Mouse (Mus musculus) cerebellum, adult (tissue): ENCODE measurements at regions not wholly inside any gene's neighbourhood (a gene's known extent, or its start where the extent isn't known, plus 50 kb on each side); places are given as distances from the start of the nearest gene placed in this dataset.

Source experiments
- ATAC-seq: cut with Nextera tagmentation; 2 replicates; pipeline ENCODE4 v1.9.2; 2017; ENCODE audit warnings: mild to moderate bottlenecking, moderate library complexity, mixed read lengths; ENCODE audit not compliant: insufficient number of reproducible peaks, low FRiP score, low TSS enrichment

GRCm38 (mm10) chr15:59138393-59139107 is 249.5 kb downstream of the Gm49356 start:
- ATAC-seq = no peak

- no peak for ATAC-seq
These were observed 252.5 kb downstream of the Gm49356 start for GRCm38 (mm10) chr15:59141621-59142020.

DNA sequence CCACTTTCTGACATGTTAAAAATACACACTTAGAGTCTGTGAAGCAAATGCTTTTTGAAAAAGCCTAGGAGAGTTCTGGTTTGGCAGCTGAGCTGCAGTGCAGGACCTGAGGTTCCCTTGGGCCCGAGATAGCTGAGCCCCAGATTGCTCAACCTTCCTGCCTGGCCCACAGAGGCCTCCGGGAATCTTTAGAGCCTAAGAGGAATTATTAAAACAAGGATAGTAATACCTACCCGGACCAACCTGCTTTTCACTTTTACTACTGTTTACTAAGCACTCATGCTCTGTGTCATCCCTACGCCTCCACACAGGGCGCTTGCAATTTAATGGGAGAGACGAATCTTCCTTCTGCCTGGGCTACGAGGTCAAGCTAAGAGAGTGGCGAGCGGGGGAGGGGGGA is 253.4 kb downstream of the Gm49356 start:
- no peak for ATAC-seq

DNA sequence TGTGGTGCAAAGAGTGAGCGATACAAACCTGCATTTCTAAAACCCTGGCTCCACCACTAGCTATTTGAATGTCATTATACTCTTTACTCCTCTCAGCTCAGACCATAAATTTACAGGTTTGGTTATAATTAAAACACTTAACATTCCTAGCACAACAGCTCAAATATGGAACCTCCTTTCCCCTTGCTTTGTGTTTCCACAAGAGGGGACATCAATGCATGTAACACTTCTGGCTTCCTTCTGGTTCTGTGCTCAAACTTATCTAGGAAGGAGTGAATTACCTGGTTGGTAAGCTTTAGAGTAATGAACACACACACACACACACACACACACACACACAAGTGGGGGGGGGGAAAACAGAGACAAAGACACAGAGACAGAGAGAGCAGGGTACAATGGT is 254.8 kb downstream of the Gm49356 start:
- ATAC-seq = no peak

- no peak for ATAC-seq
These were observed 256.6 kb downstream of the Gm49356 start for GRCm38 (mm10) chr15:59145679-59146078.

DNA sequence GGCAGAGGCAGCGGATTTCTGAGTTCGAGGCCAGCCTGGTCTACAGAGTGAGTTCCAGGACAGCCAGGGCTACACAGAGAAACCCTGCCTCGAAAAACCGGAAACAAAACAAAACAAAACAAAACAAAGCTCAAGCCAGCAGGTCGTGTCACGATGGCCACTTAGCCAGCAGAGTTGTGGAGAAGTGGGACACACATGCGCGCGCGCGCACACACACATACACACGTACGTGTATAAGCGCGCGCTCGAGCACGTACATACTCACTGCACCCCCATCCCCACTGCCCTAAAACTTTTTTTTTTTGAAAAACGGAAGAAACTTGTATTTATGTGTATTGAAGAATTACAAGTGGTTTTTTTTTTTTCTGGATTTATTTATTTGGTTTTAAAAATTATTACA is 257.0 kb downstream of the Gm49356 start:
- ATAC-seq = no peak

DNA sequence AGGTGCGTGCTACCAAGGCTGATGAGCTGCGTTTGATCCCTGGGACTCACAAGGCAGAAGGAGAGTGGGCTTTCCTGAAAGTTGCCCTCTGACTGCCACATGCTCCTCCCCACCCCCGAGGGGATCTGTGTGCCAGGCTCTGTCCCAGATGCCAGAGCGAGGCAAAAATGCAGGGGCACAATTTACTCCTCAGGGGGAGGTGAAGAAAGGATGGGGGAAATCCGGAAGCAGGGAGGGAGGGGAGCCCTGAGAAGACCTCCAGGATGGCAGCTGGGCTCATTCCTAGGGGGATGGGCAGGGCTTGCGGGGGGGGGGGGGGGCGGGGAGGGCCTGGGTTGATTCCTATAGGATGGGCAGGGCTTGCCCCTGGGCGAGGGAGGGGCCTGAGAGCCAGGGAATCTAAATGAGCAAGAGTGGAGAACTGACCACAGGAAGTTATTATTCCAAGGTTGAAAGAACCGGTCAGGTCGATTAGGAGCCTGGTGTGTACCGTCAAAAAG is 257.5 kb downstream of the Gm49356 start:
- ATAC-seq = no peak

GRCm38 (mm10) chr15:59148531-59148930 is 259.4 kb downstream of the Gm49356 start:
- no peak for ATAC-seq

- ATAC-seq = no peak
These were observed 262.4 kb downstream of the Gm49356 start for GRCm38 (mm10) chr15:59151506-59151905.

DNA sequence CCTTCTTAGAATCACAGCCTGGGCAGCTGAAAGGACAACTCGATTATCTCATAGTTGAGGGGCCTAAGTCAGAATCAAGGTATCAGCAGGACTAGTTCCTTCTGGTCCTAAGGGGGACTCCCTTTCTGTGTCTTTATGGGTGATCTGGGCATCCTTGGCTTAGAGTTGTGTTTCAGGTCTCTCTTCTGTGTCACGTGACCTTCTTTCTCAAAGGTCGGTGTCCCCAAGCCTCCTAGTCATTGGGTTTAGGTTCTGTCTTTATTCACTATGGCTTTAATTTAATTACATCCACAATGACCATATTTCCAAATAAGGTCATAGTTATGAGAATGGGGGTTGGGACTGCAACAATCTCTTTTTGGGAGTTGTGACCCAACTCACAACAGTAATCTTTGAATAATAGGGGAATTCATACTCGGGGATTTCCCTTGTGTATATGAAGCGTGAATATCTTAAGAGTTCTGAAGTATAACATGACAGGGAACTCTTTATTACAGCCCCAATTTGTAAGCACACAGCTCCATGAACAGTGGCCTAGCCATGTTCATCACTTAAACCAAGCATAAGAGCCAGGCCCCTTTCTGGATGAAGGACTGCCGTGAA is 263.8 kb downstream of the Gm49356 start:
- ATAC-seq = no peak

- ATAC-seq = no peak
These were observed 264.5 kb downstream of the Gm49356 start for GRCm38 (mm10) chr15:59153416-59154250.

GRCm38 (mm10) chr15:59154407-59155288 is 265.6 kb downstream of the Gm49356 start:
- ATAC-seq = peak; percentile 47

DNA sequence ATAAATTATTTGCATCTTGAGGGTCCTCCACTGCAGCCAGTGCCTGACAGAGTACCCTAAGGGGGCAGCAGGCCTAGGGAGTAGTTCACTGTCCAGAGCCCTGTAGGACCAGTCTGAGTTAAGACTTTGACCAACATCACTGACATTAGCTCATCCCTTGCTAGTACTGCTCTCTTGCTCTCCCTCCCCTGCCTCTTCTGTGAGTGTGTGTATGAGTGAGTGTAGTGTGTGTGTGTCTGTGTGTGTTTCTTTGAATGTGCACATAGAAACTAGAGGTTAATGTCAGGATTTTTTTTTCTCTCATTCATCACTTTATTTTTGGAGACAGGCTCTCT is 266.2 kb downstream of the Gm49356 start:
- ATAC-seq = no peak

DNA sequence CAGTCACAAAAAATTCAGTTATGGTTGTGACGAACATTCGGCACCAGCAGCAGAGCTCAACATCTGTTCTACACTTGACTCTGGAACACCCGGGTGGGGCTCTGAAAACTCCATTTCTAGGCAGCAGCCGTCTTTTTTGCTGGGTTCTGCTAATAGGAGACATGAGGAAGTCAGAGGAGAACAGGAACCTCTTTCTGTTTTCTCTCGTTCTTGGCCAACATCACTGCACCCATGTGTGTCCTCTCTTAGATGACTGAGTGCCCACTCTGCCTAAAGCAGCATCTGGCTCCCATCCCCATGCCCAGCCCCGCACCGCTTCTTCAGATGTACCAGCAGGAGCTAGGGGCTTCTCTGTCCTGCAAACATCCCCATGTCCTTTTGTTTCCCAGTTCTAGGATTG is 267.2 kb downstream of the Gm49356 start:
- ATAC-seq = no peak

DNA sequence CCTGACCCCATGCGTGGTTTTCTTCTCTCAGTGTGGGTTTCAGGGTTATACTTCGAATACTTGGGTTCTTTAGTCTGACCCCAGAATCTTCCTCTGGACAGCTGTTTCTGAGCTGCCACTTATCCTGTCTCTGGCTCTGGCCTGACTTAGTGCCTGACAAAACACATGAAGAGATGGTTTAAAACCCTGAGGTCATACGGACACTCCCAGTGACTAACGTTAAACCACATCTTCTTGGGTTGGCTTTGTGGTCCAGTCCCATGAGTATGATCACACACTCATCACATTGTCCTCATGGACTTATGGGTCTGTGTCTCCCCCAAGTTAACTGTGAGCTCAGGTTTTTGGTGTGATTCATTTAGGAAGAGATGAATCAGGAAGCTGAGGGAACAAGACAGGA is 269.7 kb downstream of the Gm49356 start:
- ATAC-seq = no peak

- no peak for ATAC-seq
These were observed 272.1 kb downstream of the Gm49356 start for GRCm38 (mm10) chr15:59160931-59161920.

- ATAC-seq = no peak
These were observed 279.0 kb downstream of the Gm49356 start for GRCm38 (mm10) chr15:59167937-59168659.

- no peak for ATAC-seq
These were observed 279.6 kb downstream of the Gm49356 start for GRCm38 (mm10) chr15:59168660-59169170.
